9 mouse cellular contexts compared by ENCODE assay signal in genomic region chr5:114604781-114605290, GRCm38 (mm10). TPM values are rescaled to one million over a fixed set of nuclear protein-coding genes. Genes with fewer than 3 reads are reported as not detected.
DNase-seq lines count a peak whose midpoint lies in the region; ATAC-seq lines count a peak whose summit lies in the region.
"Had no signal": no experiment of that assay in that cellular context is flagged by ENCODE, and none has a peak within 500 bp of the region (broad histone marks: within the 10 kb centered on the region; RNA-seq: fewer than 3 reads in every experiment).

No protein-coding gene starts in this region.

- peak; percentile 45; the same call in 1 of the 2 replicates for ATAC-seq in heart, embryonic 12.5 days (ENCODE audit: insufficient number of reproducible peaks, low FRiP score)
- ATAC-seq in limb, embryonic 12.5 days (ENCODE audit: insufficient number of reproducible peaks, insufficient read depth, low FRiP score, low TSS enrichment, low read depth), result no peak

- no peaks in the 10 kb centered on the region for H3K36me3 ChIP-seq in heart, embryonic 12.5 days
- H3K36me3 ChIP-seq in embryonic facial prominence, embryonic 10.5 days (replicated peaks), result no peaks in the 10 kb centered on the region
- H3K36me3 ChIP-seq in limb, embryonic 12.5 days, result no peaks in the 10 kb centered on the region
- H3K36me3 ChIP-seq: stomach, embryonic 15.5 days had no signal

- H3K27ac ChIP-seq in heart, embryonic 12.5 days (ENCODE audit: poor library complexity, severe bottlenecking), result no peak overlapping the region
- H3K27ac ChIP-seq in embryonic facial prominence, embryonic 10.5 days (replicated peaks), result 0 out of 2 replicates have a peak overlapping the region, but pooled peaks have one; percentile 10
- H3K27ac ChIP-seq in limb, embryonic 12.5 days, result no peak overlapping the region
- H3K27ac ChIP-seq: stomach, embryonic 15.5 days had no signal

- DNase-seq in heart, postnatal 25 days (ENCODE audit: low spot score), result no peak
- DNase-seq in 416B (ENCODE audit: low read depth), result peak; percentile 36
- peak; percentile 59 for DNase-seq in embryonic facial prominence, embryonic 10.5 days (ENCODE audit: low spot score)
- DNase-seq in spleen, postnatal 36 days (ENCODE audit: low spot score in 2 of 2), result no peak
- no peak for DNase-seq in right cerebral cortex, adult 2 months (ENCODE audit: low spot score in 2 of 2)
- no peak for DNase-seq in cerebellum, adult 8-10 months

- no peak overlapping the region for H3K9ac ChIP-seq in heart, embryonic 12.5 days
- no peak overlapping the region for H3K9ac ChIP-seq in limb, embryonic 12.5 days (replicated peaks)
- H3K9ac ChIP-seq: stomach, embryonic 15.5 days had no signal

- WGBS in heart, embryonic 12.5 days, result 38% methylated on average over 11 of the region's 11 CpGs
- 31% methylated on average over 11 of the region's 11 CpGs for WGBS in embryonic facial prominence, embryonic 10.5 days
- WGBS in limb, embryonic 12.5 days, result 10% methylated on average over 11 of the region's 11 CpGs

- no peak overlapping the region for H3K4me2 ChIP-seq in heart, embryonic 12.5 days
- H3K4me2 ChIP-seq in limb, embryonic 12.5 days, result peak overlapping the region; percentile 33
- H3K4me2 ChIP-seq: stomach, embryonic 15.5 days had no signal

- H3K9me3 ChIP-seq in heart, embryonic 12.5 days (replicated peaks), result no peaks in the 10 kb centered on the region
- H3K9me3 ChIP-seq in embryonic facial prominence, embryonic 10.5 days, result no peaks in the 10 kb centered on the region
- H3K9me3 ChIP-seq in limb, embryonic 12.5 days, result no peaks in the 10 kb centered on the region
- H3K9me3 ChIP-seq: stomach, embryonic 15.5 days had no signal

- H3K4me3 ChIP-seq in heart, embryonic 12.5 days, result no peak overlapping the region
- H3K4me3 ChIP-seq in embryonic facial prominence, embryonic 10.5 days, result no peak overlapping the region
- H3K4me3 ChIP-seq in limb, embryonic 12.5 days (replicated peaks), result no peak overlapping the region
- H3K4me3 ChIP-seq: stomach, embryonic 15.5 days had no signal

- peaks cover 4% of the 10 kb centered on the region; the same call in 1 of the 2 replicates for H3K27me3 ChIP-seq in heart, embryonic 12.5 days (replicated peaks)
- peaks cover 12% of the 10 kb centered on the region for H3K27me3 ChIP-seq in embryonic facial prominence, embryonic 10.5 days (replicated peaks; ENCODE audit: low read depth, poor library complexity, severe bottlenecking)
- H3K27me3 ChIP-seq in limb, embryonic 12.5 days, result peaks cover 64% of the 10 kb centered on the region
- H3K27me3 ChIP-seq: stomach, embryonic 15.5 days had no signal

- intact Hi-C loops in heart, postnatal 25 days (cut with DNase I), result loop anchor here (5.0 kb wide), 1 partner anchor 33 kb away; no protein-coding TSS in a partner anchor

- H3K4me1 ChIP-seq in heart, embryonic 12.5 days (replicated peaks), result peaks cover 17% of the 10 kb centered on the region
- peaks cover 56% of the 10 kb centered on the region for H3K4me1 ChIP-seq in embryonic facial prominence, embryonic 10.5 days
- H3K4me1 ChIP-seq in limb, embryonic 12.5 days (replicated peaks), result peaks cover 48% of the 10 kb centered on the region

RNA-seq across cellular contexts. Expression of gene Fam222a, which starts 37.0 kb away (rescaled TPM):
- 0.63 and 1.1 TPM in 2 replicates for polyA plus RNA-seq in heart, embryonic 12.5 days (2016; fragmentation: Nextera tagmentation; extraction: Ambion mirVana)
- 1 to 10 TPM; 2.4 to 4.2 TPM for total RNA-seq in heart, postnatal 25 days (2021)
- polyA plus RNA-seq in embryonic facial prominence, embryonic 10.5 days (2016; fragmentation: Nextera tagmentation; extraction: Ambion mirVana), result 2.3 and 3.8 TPM in 2 replicates
- 1.7 and 2.1 TPM in 2 replicates for polyA plus RNA-seq in limb, embryonic 12.5 days (2016; fragmentation: Nextera tagmentation; extraction: Ambion mirVana)

RNA-seq across cellular contexts. Expression of gene Trpv4, which starts 53.4 kb away (rescaled TPM):
- 0.95 and 0.96 TPM in 2 replicates for polyA plus RNA-seq in heart, embryonic 12.5 days (2016; fragmentation: Nextera tagmentation; extraction: Ambion mirVana)
- total RNA-seq in heart, postnatal 25 days (2021), result 1 to 10 TPM; 5.1 to 5.3 TPM
- 0.75 and 0.91 TPM in 2 replicates for polyA plus RNA-seq in embryonic facial prominence, embryonic 10.5 days (2016; fragmentation: Nextera tagmentation; extraction: Ambion mirVana)
- polyA plus RNA-seq in limb, embryonic 12.5 days (2016; fragmentation: Nextera tagmentation; extraction: Ambion mirVana), result 2.5 and 3.4 TPM in 2 replicates

Comparison
In these comparisons a context has a peak if more than half of its experiments do, and no peak if none do; other contexts are left out.
1. DNase-seq: peak in 416B (single experiment) and embryonic facial prominence, embryonic 10.5 days (single experiment); none in heart, postnatal 25 days (single experiment), spleen, postnatal 36 days (0 of 2), right cerebral cortex, adult 2 months (0 of 2) and cerebellum, adult 8-10 months (single experiment).